Mouse (Mus musculus) embryonic facial prominence, embryonic 10.5 days (tissue): ENCODE measurements around the gene Snd1. TPM values are rescaled to one million over a fixed set of nuclear protein-coding genes. Genes with fewer than 3 reads are reported as not detected.

Source experiments
- DNase-seq: peaks from one replicate; pipeline ENCODE4 v3.0.0-alpha.2; 2017; ENCODE audit warnings: low spot score
- H3K27ac ChIP-seq: fragments of 300-500 bp; sonication (generic); replicated peaks from 2 replicates; pipeline ENCODE4 v1.5.1; 2016; ENCODE audit warnings: mild to moderate bottlenecking
- H3K27me3 ChIP-seq: fragments of 300-500 bp; sonication (generic); replicated peaks from 2 replicates; pipeline ENCODE4 v1.6.1; 2016; ENCODE audit warnings: low read depth, mild to moderate bottlenecking; ENCODE audit not compliant: poor library complexity, severe bottlenecking
- H3K36me3 ChIP-seq: fragments of 300-500 bp; sonication (generic); replicated peaks from 2 replicates; pipeline ENCODE4 v1.6.1; 2016; ENCODE audit warnings: mild to moderate bottlenecking, moderate library complexity
- H3K4me1 ChIP-seq: fragments of 300-500 bp; sonication (generic); 2 replicates; pipeline ENCODE4 v1.6.1; 2016
- H3K4me3 ChIP-seq: fragments of 300-500 bp; sonication (generic); 2 replicates; pipeline ENCODE4 v1.5.1; 2016; ENCODE audit warnings: mild to moderate bottlenecking, moderate library complexity
- H3K9me3 ChIP-seq: fragments of 300-500 bp; sonication (generic); 2 replicates; pipeline ENCODE4 v1.6.1; 2016; ENCODE audit warnings: mild to moderate bottlenecking
- WGBS: fragments of 180-500 bp; shearing (Covaris S2); methylation state at CpG from one replicate; pipeline ENCODE4 v1.1.7; 2016; 5-methylcytosine and 5-hydroxymethylcytosine counted together
- polyA plus RNA-seq: library from polyadenylated mRNA; unstranded; fragments of >200 nt; fragmentation: Nextera tagmentation; extraction: Ambion mirVana; gene quantifications from 2 replicates; pipeline ENCODE4 v1.2.1, GENCODE M21; 2016

Gene Snd1
- polyA plus RNA-seq, 1 experiment from 2014 or later = 119 TPM

- WGBS = 88% methylated on average over 1 of the region's 1 CpGs
- no peaks in the 10 kb centered on the region for H3K36me3 ChIP-seq
- no peak overlapping the region for H3K4me3 ChIP-seq
- H3K9me3 ChIP-seq = no peaks in the 10 kb centered on the region
- peaks cover 70% of the 10 kb centered on the region for H3K27me3 ChIP-seq
- DNase-seq = no peak
- H3K27ac ChIP-seq = no peak overlapping the region
- peaks cover 21% of the 10 kb centered on the region for H3K4me1 ChIP-seq
Observed at GRCm38 (mm10) chr6:28982817-28983216, 507.9 kb downstream of the Snd1 start.

Other genes with a start within 250 kb of the Snd1 start
- gene Zfp800, start 77.1 kb upstream of the Snd1 start, polyA plus RNA-seq = 16.9 and 17.8 TPM in 2 replicates
- gene Arf5, start 51.6 kb upstream of the Snd1 start, polyA plus RNA-seq = 265 and 287 TPM in 2 replicates
- 0.08 TPM in 1 of 2 replicates, not detected in the other for gene Fscn3, start 47.4 kb upstream of the Snd1 start, polyA plus RNA-seq
- gene Gcc1, start 46.7 kb upstream of the Snd1 start, polyA plus RNA-seq = 10.2 and 11.3 TPM in 2 replicates
- 0.12 TPM in 1 of 2 replicates, not detected in the other for gene Pax4, start 25.8 kb upstream of the Snd1 start, polyA plus RNA-seq